Mouse (Mus musculus) intestine, postnatal 0 days (tissue): ENCODE data around the gene Alkbh8. TPM values are rescaled to one million over a fixed set of nuclear protein-coding genes. Genes with fewer than 3 reads are reported as not detected.
A peak's percentile ranks its signal among the peaks of the same experiment; 100 is the strongest.
"Not testable (repeated sequence)": the region's sequence is repeated elsewhere in the genome, so short reads cannot be mapped to it uniquely, and the experiment has no call there.

Experiments used
- ATAC-seq: fragments of 200-750 bp; cut with Nextera tagmentation; 2 replicates; pipeline ENCODE4 v1.8.0; 2017; ENCODE audit warnings: mild to moderate bottlenecking, moderate TSS enrichment, moderate library complexity
- H3K27ac ChIP-seq: fragments of 300-500 bp; sonication (generic); 2 replicates; pipeline ENCODE4 v1.5.1; 2014; ENCODE audit warnings: mild to moderate bottlenecking, low read depth, low read length, moderate library complexity
- H3K27me3 ChIP-seq: fragments of 300-500 bp; sonication (generic); replicated peaks from 2 replicates; pipeline ENCODE4 v1.6.1; 2014; ENCODE audit warnings: low read length, mixed read lengths; ENCODE audit not compliant: control insufficient read depth, insufficient read depth
- H3K36me3 ChIP-seq: fragments of 300-500 bp; sonication (generic); 2 replicates; pipeline ENCODE4 v1.6.1; 2014; ENCODE audit warnings: mild to moderate bottlenecking, moderate library complexity; ENCODE audit not compliant: control insufficient read depth, insufficient read depth
- H3K4me1 ChIP-seq: fragments of 300-500 bp; sonication (generic); replicated peaks from 2 replicates; pipeline ENCODE4 v1.6.1; 2014; ENCODE audit warnings: antibody characterized with exemption, low read length, mixed read lengths; ENCODE audit not compliant: control insufficient read depth, insufficient read depth
- H3K4me2 ChIP-seq: fragments of 300-500 bp; sonication (generic); replicated peaks from 2 replicates; pipeline ENCODE4 v1.6.1; 2014; ENCODE audit warnings: low read depth, mild to moderate bottlenecking, moderate library complexity
- H3K4me3 ChIP-seq: fragments of 300-500 bp; sonication (generic); 2 replicates; pipeline ENCODE4 v1.5.1; 2014; ENCODE audit warnings: low read depth, low read length
- H3K9ac ChIP-seq: fragments of 300-500 bp; sonication (generic); 2 replicates; pipeline ENCODE4 v1.6.1; 2014; ENCODE audit warnings: mild to moderate bottlenecking, low read depth, low read length
- H3K9me3 ChIP-seq: fragments of 300-500 bp; sonication (generic); 2 replicates; pipeline ENCODE4 v1.6.1; 2016; ENCODE audit warnings: mixed run types; ENCODE audit not compliant: control insufficient read depth
- CTCF ChIP-seq: sonication (generic); IDR thresholded peaks from 2 replicates; pipeline ENCODE4 v1.5.1; 2016; ENCODE audit warnings: low read depth, mild to moderate bottlenecking, control low read depth, antibody characterized with exemption, moderate library complexity
- WGBS: fragments of 180-500 bp; shearing (Covaris S2); extraction: QIAGEN DNeasy Blood & Tissue Kit; methylation state at CpG from one replicate; pipeline ENCODE4 v1.1.7; 2014; 5-methylcytosine and 5-hydroxymethylcytosine counted together
- polyA plus RNA-seq: library from polyadenylated mRNA; unstranded; fragments of >200 nt; fragmentation: Nextera tagmentation; extraction: Ambion mirVana; gene quantifications from 2 replicates; pipeline ENCODE4 v1.2.1, GENCODE M21; 2015

Gene Alkbh8
- polyA plus RNA-seq: 4.8 TPM in 2 replicates

DNA sequence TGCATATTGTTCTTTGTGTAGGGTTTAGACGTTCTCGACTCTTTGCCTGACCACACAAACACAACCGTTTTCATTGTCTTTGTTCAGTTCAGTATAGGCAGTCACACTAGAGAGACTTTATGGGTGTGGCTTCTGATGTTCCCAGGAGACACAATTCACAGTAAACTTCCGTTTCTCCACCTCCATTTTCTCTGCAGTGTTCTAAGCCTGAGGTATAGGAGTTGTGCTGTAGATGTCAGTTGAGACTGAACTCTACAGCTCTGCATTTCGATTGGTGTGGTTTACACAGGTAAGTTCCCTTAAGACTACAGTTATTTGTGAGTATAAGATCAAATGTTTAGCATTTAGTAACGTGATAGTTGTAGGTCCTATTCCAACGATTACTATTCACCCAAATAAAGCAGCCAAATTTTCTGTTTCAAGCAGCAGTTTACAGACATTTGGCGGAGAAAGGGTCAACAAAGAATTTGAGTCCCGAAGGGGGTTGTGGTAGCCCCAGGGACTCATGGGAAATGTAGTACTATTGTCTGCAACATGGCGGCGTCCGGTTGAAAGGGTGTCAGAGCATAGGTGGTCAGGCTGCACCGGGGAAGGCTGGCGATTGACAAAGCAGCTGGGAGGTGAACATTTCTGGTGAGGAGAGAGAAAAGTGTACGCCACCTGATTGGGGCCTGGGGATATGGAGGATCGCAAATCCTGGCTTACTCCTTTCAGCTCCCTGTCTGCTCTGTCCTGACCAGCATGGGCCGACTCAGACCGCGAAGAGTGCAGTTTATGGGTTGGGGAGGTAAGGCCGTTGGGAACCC is at the start of gene Alkbh8:
Gene Alkbh8, plus strand, starts transcription at position 179 of the 806 bp plus-strand sequence.
- H3K4me3 ChIP-seq: peak within 1 kb of the TSS; percentile 65
- no peak within 1 kb of the TSS for H3K27ac ChIP-seq
- WGBS: 3% methylated on average over 20 of the region's 20 CpGs
- H3K4me2 ChIP-seq: peak within 1 kb of the TSS; percentile 62
- peak; percentile 91 for ATAC-seq
- no peaks in the 10 kb centered on the region for H3K9me3 ChIP-seq
- TF ChIP-seq CTCF: peak; percentile 50
- peak within 1 kb of the TSS; percentile 65 for H3K9ac ChIP-seq
- H3K27me3 ChIP-seq: peaks cover 3% of the 10 kb centered on the region; the same call in 1 of the 2 replicates
- no peaks in the 10 kb centered on the region for H3K36me3 ChIP-seq
- no peaks in the 10 kb centered on the region for H3K4me1 ChIP-seq

DNA sequence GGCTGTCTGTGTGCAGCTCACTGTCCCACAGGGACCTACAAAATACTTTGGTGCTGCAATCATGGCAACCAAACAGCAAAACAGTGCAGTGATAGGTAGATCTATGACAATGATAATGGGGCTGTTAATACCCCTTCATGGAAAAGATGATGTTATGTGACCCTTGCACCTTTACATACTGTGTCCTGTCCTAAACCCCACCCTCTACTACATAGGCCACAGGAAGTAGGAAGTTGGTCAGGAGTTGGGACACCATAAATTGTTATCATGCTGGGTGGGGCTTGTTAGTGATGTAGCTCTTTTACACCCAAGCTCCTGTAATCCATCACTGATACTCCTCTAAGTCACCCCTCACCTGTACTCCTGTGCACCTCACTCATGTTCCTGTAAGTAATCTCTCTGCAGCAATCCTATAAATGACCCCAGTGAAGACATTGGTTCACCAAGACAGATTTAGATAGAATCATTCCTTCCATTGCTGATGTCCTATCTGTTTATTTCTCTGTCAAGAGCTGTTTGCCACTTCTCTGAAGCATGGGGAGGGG is 25.6 kb upstream of the Alkbh8 start:
- Histone ChIP-seq H3K27ac (no peak overlapping the region), H3K9ac (no peak overlapping the region), H3K27me3 (no peaks in the 10 kb centered on the region), H3K4me1 (no peaks in the 10 kb centered on the region), H3K36me3 (no peaks in the 10 kb centered on the region), H3K9me3 (no peaks in the 10 kb centered on the region), H3K4me3 (no peak overlapping the region), H3K4me2 (no peak overlapping the region)
- peak; percentile 36; the same call in 1 of the 2 replicates for ATAC-seq
- no peak for TF ChIP-seq CTCF

DNA sequence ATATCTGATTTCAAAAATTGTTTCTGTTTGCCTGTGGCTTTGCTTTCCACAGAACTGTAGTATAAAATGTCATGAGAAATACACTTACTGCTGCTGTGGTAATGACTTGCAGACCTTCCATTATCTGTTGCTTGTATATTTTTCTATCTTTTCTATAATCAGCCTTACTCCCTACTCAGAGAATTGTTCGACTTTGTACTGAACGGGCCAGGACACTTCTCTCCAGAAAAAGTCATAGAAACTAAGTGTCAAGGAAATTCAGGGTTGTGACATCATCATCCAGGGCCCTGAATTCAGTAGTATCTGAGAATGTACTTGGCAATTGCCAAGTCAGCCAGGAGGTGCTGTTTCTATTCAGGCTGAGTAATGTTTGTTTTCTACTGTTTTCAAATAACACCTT is 24.9 kb upstream of the Alkbh8 start:
- ATAC-seq: no peak; the same call in 1 of the 2 replicates
- no peaks in the 10 kb centered on the region for H3K27me3 ChIP-seq
- WGBS: 84% methylated on average over 2 of the region's 2 CpGs
- H3K9me3 ChIP-seq: no peaks in the 10 kb centered on the region
- H3K36me3 ChIP-seq: no peaks in the 10 kb centered on the region
- no peak overlapping the region for H3K4me3 ChIP-seq
- no peak overlapping the region for H3K4me2 ChIP-seq
- TF ChIP-seq CTCF: no peak
- no peaks in the 10 kb centered on the region for H3K4me1 ChIP-seq
- H3K9ac ChIP-seq: no peak overlapping the region
- H3K27ac ChIP-seq: no peak overlapping the region

DNA sequence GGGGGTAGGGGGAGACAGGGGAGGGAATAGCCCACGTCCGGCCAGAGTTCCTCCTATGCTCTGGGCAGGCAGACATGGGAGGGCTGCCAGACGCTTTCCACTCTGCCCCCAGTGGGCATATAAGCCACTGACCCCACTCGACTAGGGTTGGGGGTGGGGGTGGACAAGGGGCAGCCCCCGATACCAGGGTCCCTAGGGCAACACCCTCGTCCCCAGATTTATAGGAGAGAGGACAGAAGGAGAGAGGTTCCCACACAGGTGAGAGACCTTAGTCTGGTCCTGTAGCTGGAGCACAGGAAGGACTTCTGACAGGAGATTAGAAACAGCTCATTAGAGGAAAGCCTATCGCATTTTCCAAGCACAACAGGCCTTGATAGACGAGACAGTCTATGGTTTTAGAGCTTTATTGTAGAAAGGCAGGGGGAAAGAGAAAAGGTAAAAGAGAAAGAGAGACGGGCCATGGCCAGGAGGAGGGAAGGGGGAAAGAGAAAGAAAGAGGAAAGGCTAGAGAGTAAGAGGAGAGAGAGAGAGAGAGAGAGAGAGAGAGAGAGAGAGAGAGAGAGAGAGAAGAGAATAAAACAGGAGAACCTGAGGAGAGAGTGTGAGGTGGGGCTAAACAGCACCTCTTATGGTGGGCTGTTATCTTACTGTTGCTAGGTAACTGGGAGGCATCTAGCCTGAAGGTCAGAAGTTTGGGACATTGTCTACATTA is 7.4 kb upstream of the Alkbh8 start:
- H3K4me1 ChIP-seq, H3K9me3 ChIP-seq, H3K9ac ChIP-seq, H3K4me2 ChIP-seq, H3K27ac ChIP-seq, H3K27me3 ChIP-seq, H3K36me3 ChIP-seq, H3K4me3 ChIP-seq: not testable (repeated sequence)
- 32% methylated on average over 9 of the region's 9 CpGs for WGBS
- ATAC-seq: peak; percentile 22; the same call in 1 of the 2 replicates

DNA sequence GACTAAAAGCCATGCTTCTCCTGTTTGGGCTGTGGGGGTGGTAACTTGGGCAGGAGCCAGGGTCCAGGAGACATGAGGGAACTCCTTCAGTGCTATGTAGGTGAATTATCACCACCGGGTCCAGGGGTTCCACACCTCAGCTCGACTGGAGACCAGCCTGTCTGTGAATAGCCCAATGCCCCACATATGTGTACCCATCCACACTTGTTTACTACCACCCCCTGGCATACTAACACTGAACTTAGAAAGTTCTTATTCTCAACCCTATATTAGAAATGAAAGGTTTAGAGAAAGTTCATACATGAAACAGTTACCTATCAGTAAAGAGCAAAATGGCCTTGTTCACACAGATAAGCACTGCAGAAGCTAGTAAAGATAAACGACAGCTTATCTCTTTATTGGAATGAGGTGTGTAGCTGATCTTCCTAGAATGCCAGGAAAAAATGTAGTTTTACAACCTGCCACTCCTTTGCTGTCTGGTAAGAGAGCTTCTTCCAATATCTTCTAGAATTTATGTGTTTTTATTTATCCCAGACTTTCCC is 6.8 kb upstream of the Alkbh8 start:
- H3K4me3 ChIP-seq: no peak overlapping the region
- no peak overlapping the region for H3K9ac ChIP-seq
- peak; percentile 61 for ATAC-seq
- no peak overlapping the region for H3K27ac ChIP-seq
- H3K27me3 ChIP-seq: peaks cover 5% of the 10 kb centered on the region; the same call in 1 of the 2 replicates
- 22% methylated on average over 3 of the region's 3 CpGs for WGBS
- no peak overlapping the region for H3K4me2 ChIP-seq
- no peaks in the 10 kb centered on the region for H3K9me3 ChIP-seq
- TF ChIP-seq CTCF: no peak
- H3K4me1 ChIP-seq: no peaks in the 10 kb centered on the region
- H3K36me3 ChIP-seq: no peaks in the 10 kb centered on the region

DNA sequence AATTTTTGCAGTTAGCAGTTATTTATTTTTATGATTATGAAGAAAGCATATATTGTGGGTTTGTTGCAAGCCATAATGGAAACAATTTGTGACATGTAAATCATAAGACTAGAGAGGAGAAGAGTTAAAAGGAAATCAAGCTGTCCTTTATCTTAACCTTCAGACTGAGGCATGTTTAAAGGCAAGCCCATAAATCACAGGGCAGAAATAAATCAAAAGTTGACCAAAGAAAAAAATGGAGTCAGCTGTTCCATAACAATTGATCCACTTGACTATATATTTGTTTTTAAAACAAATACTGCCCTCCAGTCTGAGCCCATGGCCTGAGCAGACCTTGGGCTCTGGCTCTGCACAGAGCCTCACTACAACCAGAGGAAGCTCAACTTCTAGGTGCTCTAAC is 4.6 kb upstream of the Alkbh8 start:
- H3K27ac ChIP-seq: no peak overlapping the region
- no peaks in the 10 kb centered on the region for H3K9me3 ChIP-seq
- no peak overlapping the region for H3K4me2 ChIP-seq
- no peak overlapping the region for H3K4me3 ChIP-seq
- no peak for ATAC-seq
- H3K27me3 ChIP-seq: peaks cover 3% of the 10 kb centered on the region; the same call in 1 of the 2 replicates
- H3K36me3 ChIP-seq: no peaks in the 10 kb centered on the region
- no peak overlapping the region for H3K9ac ChIP-seq
- TF ChIP-seq CTCF: no peak
- H3K4me1 ChIP-seq: no peaks in the 10 kb centered on the region
